Mouse (Mus musculus) cerebellum, adult (tissue): ENCODE measurements around the gene Mier1.
A peak's percentile ranks its signal among the peaks of the same experiment; 100 is the strongest.
"Not testable (repeated sequence)": the region's sequence is repeated elsewhere in the genome, so short reads cannot be mapped to it uniquely, and the experiment has no call there.

Source experiments
- ATAC-seq: cut with Nextera tagmentation; 2 replicates; pipeline ENCODE4 v1.9.2; 2017; ENCODE audit warnings: mild to moderate bottlenecking, moderate library complexity, mixed read lengths; ENCODE audit not compliant: insufficient number of reproducible peaks, low FRiP score, low TSS enrichment

Gene Mier1

DNA sequence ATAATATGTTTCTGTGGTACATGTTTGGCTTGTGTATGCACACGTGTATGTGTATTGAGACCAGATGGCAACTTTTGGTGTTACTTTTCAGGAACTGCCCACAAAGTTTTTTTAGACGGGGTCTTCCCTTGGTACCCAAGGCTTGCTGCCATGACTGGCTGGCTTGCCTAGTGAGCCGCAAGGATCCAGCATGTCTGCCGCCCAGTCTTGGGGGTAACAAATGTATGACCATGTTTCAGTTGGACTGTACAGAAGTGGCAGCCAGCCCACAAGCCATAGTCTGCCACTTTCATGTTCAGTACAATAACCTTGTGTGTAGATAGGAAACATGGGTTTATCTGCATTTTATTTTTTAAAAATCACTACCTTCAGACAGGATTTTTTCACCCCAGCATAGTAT is 44.6 kb downstream of the Mier1 start:
- ATAC-seq: no peak

DNA sequence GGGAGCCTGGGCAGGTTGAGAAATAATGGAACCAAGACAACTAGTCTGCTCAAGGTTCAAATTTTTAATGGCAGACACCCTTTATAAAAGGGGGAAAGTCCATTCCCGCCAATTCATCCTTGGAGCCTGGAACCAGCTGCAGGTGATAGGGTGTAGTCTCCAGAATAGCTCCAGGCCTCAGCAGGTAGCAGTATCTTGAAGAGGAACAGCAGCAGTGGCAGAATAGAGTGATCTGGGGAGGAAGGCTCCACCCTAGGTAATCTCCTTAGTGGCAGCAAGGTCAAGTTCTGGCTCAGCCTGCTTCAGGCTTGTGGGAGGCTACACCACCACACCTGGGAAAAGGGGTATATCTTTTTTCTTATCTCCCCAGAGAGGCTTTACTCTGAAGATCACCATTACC is 52.0 kb downstream of the Mier1 start:
- not testable (repeated sequence) for ATAC-seq

DNA sequence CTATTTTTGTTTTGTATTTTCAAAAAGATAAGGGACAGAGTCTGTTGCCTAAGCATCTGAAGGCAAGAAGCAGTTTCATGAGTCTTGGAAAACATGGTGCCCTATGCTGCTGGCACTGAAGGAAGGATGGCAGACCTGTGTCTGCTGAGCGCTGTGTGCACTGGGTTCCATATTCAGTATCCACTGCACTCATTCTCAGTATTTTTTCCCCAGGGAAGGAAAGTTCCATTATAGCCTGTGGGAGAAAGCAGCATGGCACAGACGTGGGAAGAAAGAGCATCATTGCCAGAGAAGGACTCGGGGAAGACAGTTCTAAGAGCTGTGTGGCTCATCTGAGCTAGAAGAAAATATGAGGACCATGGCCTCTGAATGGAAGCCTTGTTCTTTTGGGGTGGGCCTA is 57.1 kb downstream of the Mier1 start:
- no peak for ATAC-seq

GRCm38 (mm10) chr4:103173507-103173906 is 59.3 kb downstream of the Mier1 start:
- no peak for ATAC-seq

DNA sequence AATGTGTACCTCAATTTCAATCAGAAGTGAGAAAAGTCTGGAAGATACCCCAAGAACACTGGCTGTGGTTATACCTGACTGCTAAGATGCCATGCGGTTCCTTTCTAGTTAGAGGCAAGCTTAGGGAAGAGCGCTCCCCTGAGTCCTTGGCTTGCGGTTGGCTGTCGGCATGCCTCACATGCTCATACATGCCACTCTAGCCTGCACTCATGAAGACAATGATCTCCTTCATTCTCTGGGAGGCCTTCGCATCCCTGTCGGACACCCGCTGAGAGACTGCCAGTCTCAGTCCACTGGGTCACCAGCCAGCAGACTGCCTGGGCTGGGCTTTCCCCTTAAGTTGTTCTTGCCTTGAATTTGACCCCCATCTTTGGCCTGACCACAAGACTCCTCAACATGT is 59.8 kb downstream of the Mier1 start:
- no peak for ATAC-seq

DNA sequence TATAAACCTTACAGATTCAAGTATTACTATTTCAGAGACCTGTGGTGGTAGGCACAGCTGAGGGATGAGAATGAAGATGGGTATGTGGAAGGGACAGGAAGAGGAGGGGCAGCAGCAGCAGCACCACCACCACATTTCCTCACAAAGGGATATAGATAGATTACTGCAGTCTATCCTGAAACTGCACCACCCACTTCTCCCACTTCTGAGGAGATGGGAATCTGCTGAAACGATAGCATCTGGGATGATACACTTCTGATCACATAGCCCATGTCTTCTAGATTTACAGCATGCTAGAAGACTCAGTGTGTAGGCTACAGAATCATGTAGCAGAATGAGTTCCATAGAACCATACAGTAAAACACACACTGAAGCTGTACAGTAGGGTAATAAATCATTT is 63.5 kb downstream of the Mier1 start:
- ATAC-seq: no peak

GRCm38 (mm10) chr4:103178635-103179318 is 64.6 kb downstream of the Mier1 start:
- ATAC-seq: no peak

DNA sequence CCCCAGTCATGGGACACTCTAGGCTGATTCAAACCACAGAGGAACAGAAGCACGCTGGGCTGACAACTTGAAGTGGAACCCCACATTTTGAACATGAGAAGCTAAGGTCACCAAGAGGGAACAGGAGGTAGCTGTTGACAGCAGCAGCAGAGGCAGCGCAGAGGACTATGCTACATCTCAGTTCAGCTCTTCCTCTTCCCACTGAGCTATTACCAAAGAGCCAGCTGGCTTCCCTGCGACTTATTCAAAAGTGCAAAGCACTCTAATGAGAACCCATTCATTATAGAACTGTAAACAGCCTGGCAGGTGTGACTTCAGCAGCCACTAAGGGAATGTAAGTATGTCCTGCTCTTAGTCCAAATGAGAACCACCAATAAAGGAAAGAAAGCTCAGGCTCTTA is 65.4 kb downstream of the Mier1 start:
- ATAC-seq: no peak

DNA sequence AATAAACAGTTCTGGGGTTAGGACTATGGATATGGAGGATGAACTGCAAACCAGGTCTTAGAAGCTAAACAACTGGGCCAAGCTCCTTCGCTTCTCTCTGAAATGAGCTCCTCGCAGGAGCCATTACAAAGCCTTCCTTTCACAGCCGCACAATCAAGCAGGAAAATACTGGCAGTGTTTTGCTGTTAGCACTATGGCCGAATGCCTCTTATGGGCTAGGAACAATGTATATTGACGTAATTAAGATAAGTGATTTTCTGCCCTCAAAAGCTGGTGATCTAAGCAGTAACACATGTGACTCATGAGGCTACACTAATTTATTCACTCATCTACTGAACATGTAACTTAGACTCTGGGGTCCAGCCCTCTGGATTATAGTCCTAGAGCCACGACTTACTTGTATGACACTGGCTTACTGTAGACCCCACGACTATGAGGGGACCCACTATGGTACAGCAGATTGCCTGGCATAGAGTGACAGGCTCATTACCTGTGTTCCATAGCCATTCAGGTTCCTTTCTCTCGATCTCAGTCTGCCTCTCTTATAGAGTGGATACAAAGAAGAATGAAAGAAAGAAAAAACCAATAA is 66.2 kb downstream of the Mier1 start:
- no peak for ATAC-seq

- ATAC-seq: no peak
These were observed 74.8 kb downstream of the Mier1 start for GRCm38 (mm10) chr4:103188786-103189640.

DNA sequence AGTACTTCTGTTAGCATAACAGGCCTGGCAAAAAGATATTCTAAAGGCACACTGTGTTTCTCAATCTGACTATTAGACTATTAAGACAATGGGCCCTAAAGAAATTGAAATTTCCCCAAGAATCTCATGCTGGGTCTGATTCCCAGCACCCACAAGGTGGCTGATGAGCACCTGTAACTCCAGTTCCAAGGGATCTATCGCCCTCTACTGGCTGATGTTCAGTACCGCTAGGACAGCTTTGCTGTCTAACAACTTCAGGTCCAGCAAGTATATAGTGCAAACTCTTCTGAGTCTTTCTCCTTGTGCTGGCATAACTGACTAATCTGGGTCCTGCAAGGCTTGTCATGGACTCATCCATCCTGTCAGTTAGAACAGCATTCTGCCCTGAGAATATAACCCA is 78.2 kb downstream of the Mier1 start:
- no peak for ATAC-seq

DNA sequence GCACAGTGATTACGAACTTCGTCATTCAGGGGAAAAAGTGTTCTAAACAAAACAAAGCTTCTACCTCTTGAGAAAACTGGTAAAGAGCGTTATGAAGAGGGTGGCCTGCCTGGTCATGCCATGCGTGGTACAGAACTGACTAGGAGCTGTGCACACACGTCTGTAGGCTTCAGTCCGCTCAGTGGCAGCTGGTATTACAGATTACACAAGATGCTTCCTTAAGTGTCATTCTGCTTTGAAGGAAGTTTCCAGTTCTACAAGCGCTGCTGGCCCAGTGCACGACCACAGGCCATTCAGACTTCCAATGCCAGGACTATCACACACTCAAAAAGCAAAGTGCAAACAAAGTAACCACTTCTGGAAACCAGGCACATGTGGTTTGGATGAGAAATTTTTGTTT is 83.2 kb downstream of the Mier1 start:
- no peak for ATAC-seq

- no peak for ATAC-seq
These were observed 84.9 kb downstream of the Mier1 start for GRCm38 (mm10) chr4:103199086-103199485.

DNA sequence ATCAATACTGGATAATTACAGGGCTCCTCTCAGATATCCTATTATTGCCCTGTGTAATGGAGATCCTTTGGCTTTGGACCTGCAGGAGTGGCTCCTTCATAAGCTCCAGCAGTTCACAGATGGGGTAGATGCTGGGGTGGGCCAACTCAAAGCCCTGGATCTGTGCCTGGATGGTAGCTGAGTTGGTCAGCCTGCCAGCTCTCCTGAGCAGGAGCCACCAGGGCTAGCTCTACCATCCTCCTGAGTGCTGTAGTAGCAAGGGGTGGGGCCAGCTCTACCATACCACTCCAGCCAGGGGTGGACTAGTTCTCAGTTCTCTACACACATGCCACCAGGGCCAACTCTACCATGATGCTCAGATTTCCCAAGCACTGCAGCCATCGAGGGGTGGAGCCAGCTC is 85.9 kb downstream of the Mier1 start:
- ATAC-seq: no peak

DNA sequence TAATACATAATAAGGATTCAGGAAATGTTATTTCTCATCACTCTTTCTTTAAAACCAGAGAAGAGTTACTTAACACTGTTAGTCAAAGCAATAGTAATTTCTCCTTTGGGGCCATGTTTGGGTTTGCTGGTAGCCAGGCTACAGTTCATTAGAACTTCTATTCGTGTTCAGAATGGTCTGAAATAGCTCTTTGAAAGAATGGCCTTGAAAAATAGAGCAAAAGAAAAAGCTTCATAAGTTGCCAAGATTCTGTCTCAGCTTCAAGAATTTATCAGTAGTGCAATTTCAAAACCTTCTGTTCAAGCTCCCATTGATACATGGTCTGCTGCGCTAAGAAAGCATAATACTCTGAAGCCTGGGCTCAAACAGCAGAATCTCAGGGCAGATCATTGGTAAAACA is 89.5 kb downstream of the Mier1 start:
- ATAC-seq: no peak

DNA sequence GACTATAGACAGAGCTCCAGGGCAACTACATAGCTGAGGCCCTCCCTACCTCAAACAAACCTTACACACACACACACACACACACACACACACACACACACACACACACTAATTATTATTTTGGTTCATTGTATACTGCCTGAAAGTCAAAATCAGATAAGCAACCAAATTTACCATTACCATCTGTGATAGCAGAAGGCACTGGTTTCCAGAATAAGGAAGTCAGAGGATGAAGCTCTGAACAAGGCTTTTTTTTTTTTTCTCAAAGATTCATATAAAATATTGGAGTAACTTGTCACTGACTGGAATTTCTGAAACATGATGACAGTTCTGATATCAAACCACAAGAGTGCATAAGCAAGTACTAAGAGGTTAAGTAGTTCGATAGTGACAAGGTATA is 94.4 kb downstream of the Mier1 start:
- no peak for ATAC-seq

DNA sequence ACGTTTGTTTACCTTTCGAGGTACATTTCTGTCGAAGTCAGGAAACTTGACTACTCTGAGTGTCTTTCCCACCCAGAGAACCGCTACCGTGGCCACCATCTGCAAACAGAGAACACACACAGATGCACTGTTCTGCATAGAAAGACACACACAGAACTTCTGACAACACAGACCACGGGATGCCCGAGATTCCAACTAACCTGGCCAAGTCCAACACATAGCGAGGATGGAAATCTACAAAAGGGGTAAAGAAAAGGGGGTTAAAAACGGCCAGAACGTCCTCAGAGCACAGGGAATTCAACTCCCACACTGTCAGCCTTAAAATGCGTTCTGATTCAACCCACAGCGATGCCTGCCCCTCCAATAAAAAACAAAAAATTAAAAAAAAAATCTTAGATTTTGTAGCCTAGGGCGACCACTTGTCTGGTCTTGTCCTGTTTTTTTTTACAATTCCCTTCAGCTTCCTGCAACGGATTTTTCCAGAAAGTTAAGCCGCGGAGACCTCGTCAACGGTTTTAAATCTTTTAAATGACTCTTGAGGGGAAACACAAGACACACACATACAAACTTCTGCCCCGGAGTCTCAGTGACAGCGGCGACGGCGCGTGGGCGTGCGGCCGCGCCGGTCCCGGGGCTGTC is 99.8 kb downstream of the Mier1 start:
- no peak for ATAC-seq

- peak; percentile 78 for ATAC-seq
These were observed 100.3 kb downstream of the Mier1 start for GRCm38 (mm10) chr4:103214498-103214924.
